Mouse (Mus musculus): Measurements from ENCODE around the gene Reln. TPM values are rescaled to one million over a fixed set of nuclear protein-coding genes. Genes with fewer than 3 reads are reported as not detected.

The Reln gene
- total and polyA plus RNA-seq, 2 experiments, result 40.5 to 78.3 TPM

DNA sequence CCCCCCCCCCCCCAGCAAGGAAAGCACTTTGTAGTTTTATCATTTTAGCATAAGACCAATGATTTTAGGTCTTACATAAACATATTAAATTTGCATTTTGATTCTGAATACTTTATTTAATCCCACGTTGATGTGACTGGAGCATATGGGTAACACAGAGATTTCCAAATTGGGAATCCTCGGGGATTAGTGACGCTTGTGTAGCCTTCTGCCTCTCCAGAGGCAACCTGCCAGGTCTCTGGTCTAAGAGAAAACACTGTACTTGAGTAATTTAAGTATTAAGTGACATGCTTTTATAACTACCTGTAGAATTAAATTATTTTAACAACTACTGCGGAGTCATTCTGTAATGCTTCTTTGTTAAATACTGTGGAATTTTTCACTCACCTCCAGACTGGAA is 59.1 kb downstream of the Reln start:
- 82% methylated on average over 4 of the region's 4 CpGs for WGBS

DNA sequence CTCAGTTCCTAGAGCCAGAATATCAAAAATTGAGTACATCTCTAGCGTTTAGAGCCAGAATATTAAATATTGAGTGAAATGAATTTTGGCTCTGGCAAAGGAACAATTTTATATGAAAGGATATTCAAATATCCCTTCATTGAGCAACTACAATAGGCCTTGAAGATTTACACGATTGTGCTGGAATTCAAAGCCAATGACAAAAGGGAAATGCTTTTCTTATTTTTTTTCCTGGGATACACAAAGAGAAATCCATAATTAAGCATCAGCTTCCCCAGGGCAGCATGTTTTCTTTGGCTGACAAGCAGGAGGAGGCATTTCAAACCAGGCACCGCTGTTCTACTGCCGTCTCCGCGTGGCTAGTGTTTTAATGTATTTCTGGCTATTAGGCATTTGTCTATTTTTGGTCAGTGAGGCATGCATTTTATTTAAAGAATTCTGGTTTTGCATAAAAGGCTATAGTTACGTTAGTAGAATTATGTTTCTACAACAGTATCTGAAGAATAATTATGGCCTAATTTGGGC is 62.3 kb downstream of the Reln start:
- TF ChIP-seq CTCF (IDR thresholded peaks at IDR 0.05; ENCODE audit: low read depth, low read length), result no peak
- TF ChIP-seq POLR2A (IDR thresholded peaks at IDR 0.05; ENCODE audit: extremely low read depth, insufficient read depth, low read length), result no peak
- no peak overlapping the region for H3K9ac ChIP-seq (ENCODE audit: low read depth, low read length)
- H3K27ac ChIP-seq (replicated peaks; ENCODE audit: insufficient read depth, low read depth, low read length), result no peak overlapping the region
- H3K36me3 ChIP-seq (ENCODE audit: control insufficient read depth, insufficient read depth, low read length), result no peaks in the 10 kb centered on the region
- no peaks in the 10 kb centered on the region for H3K4me1 ChIP-seq (ENCODE audit: control insufficient read depth, insufficient read depth, low read length)
- H3K4me3 ChIP-seq (ENCODE audit: insufficient read depth, low read depth, low read length), result no peak overlapping the region
- no peak for DNase-seq (ENCODE audit: extremely low read depth, low read depth, low spot score)
- H3K79me2 ChIP-seq (ENCODE audit: control insufficient read depth, insufficient read depth, low read length), result no peaks in the 10 kb centered on the region
- no peaks in the 10 kb centered on the region for H3K27me3 ChIP-seq (ENCODE audit: control insufficient read depth, insufficient read depth, low read length)
- WGBS, result 83% methylated on average over 7 of the region's 7 CpGs

More for the DNA sequence above, 59.1 kb downstream of the Reln start:
- H3K4me1 ChIP-seq (ENCODE audit: control insufficient read depth, insufficient read depth, low read length), result no peaks in the 10 kb centered on the region
- no peak overlapping the region for H3K4me3 ChIP-seq (ENCODE audit: insufficient read depth, low read depth, low read length)
- DNase-seq (ENCODE audit: extremely low read depth, low read depth, low spot score), result no peak
- no peaks in the 10 kb centered on the region for H3K27me3 ChIP-seq (ENCODE audit: control insufficient read depth, insufficient read depth, low read length)
- H3K9ac ChIP-seq (ENCODE audit: low read depth, low read length), result no peak overlapping the region
- TF ChIP-seq CTCF (IDR thresholded peaks at IDR 0.05; ENCODE audit: low read depth, low read length) (no peak), POLR2A (IDR thresholded peaks at IDR 0.05; ENCODE audit: extremely low read depth, insufficient read depth, low read length) (no peak)
- no peaks in the 10 kb centered on the region for H3K79me2 ChIP-seq (ENCODE audit: control insufficient read depth, insufficient read depth, low read length)
- no peaks in the 10 kb centered on the region for H3K36me3 ChIP-seq (ENCODE audit: control insufficient read depth, insufficient read depth, low read length)
- no peak overlapping the region for H3K27ac ChIP-seq (replicated peaks; ENCODE audit: insufficient read depth, low read depth, low read length)

DNA sequence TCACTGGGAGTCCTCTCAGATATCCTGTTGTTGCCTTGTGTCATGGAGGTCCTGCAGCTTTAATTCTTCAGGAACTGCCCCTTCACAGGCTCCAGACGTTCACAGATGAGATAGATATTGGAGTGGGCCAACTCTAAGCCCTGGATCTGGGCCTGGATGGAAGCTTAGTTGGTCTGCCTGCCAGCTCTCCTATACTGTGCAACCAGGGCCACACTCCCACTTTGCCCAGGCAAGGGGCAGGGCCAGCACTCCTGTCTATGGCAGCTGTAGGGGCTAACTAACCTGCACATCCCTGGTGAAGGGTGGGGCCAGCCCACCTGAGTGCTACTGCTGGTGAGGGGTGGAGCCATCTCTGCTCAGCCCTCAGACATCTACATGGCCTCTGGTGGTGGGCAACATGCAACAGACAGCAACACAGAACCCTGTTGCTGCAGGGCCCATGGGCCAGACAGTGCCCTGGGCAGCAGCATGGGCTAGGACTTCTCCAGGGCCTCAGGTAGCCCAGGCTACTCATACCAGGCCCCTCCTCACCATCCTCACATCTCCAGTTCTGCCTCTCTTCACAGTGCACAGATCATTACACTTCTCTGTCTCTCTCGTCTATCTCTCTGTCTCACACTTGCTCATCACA is 63.9 kb downstream of the Reln start:
- H3K27me3 ChIP-seq (ENCODE audit: control insufficient read depth, insufficient read depth, low read length), result no peaks in the 10 kb centered on the region
- H3K27ac ChIP-seq (replicated peaks; ENCODE audit: insufficient read depth, low read depth, low read length), result no peak overlapping the region
- H3K9ac ChIP-seq (ENCODE audit: low read depth, low read length), result no peak overlapping the region
- 78% methylated on average over 2 of the region's 2 CpGs for WGBS
- no peaks in the 10 kb centered on the region for H3K36me3 ChIP-seq (ENCODE audit: control insufficient read depth, insufficient read depth, low read length)
- no peaks in the 10 kb centered on the region for H3K4me1 ChIP-seq (ENCODE audit: control insufficient read depth, insufficient read depth, low read length)
- H3K79me2 ChIP-seq (ENCODE audit: control insufficient read depth, insufficient read depth, low read length), result no peaks in the 10 kb centered on the region
- DNase-seq (ENCODE audit: extremely low read depth, low read depth, low spot score), result no peak
- H3K4me3 ChIP-seq (ENCODE audit: insufficient read depth, low read depth, low read length), result no peak overlapping the region
- TF ChIP-seq POLR2A (IDR thresholded peaks at IDR 0.05; ENCODE audit: extremely low read depth, insufficient read depth, low read length) (no peak), CTCF (IDR thresholded peaks at IDR 0.05; ENCODE audit: low read depth, low read length) (no peak)

DNA sequence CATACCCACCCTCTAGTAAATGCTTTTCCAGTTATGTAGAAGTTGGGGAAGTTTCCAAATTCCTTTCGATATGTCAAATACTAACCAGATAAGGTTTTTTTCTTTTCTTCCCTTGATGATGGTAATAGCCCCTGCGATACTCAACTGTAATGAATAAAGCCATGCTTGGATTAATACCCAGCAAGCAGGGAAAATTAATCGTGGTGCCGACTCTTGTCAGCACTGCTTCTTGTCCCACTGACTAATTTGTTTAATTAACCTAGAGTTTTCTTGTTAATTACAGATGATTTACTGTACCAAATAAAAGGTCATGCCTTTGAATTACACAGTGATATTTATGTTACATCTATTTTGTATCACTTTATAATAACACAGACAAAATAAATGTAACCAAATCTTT is 65.3 kb downstream of the Reln start:
- H3K4me1 ChIP-seq (ENCODE audit: control insufficient read depth, insufficient read depth, low read length), result no peaks in the 10 kb centered on the region
- WGBS, result 89% methylated on average over 4 of the region's 4 CpGs
- no peaks in the 10 kb centered on the region for H3K79me2 ChIP-seq (ENCODE audit: control insufficient read depth, insufficient read depth, low read length)

DNA sequence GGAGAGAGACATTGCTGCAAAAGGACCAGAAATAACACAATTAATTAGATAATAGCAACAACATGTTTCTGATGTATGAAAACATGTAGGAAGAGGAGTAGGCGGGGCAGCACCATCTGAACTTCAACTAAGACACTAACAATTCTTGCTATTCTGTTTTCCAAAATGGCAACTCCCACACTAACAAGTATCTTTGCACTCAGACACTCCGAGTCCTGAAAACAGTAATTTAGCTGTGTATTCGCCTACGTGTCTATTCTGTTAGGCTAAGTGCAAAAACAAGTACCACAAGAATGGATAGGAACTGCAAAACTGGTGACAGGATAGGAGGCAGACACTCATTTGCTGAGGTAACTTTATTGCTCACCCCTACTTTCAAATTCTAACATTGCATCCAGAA is 70.4 kb downstream of the Reln start:
- Histone ChIP-seq H3K4me3 (ENCODE audit: insufficient read depth, low read depth, low read length) (no peak overlapping the region), H3K27ac (replicated peaks; ENCODE audit: insufficient read depth, low read depth, low read length) (no peak overlapping the region), H3K4me1 (ENCODE audit: control insufficient read depth, insufficient read depth, low read length) (no peaks in the 10 kb centered on the region), H3K79me2 (ENCODE audit: control insufficient read depth, insufficient read depth, low read length) (no peaks in the 10 kb centered on the region), H3K36me3 (ENCODE audit: control insufficient read depth, insufficient read depth, low read length) (no peaks in the 10 kb centered on the region), H3K27me3 (ENCODE audit: control insufficient read depth, insufficient read depth, low read length) (no peaks in the 10 kb centered on the region), H3K9ac (ENCODE audit: low read depth, low read length) (no peak overlapping the region)
- WGBS, result 96% methylated on average over 4 of the region's 4 CpGs
- no peak for DNase-seq (ENCODE audit: extremely low read depth, low read depth, low spot score)
- no peak for TF ChIP-seq CTCF (IDR thresholded peaks at IDR 0.05; ENCODE audit: low read depth, low read length)
- no peak for TF ChIP-seq POLR2A (IDR thresholded peaks at IDR 0.05; ENCODE audit: extremely low read depth, insufficient read depth, low read length)

More for the DNA sequence above, 65.3 kb downstream of the Reln start:
- TF ChIP-seq POLR2A (IDR thresholded peaks at IDR 0.05; ENCODE audit: extremely low read depth, insufficient read depth, low read length), result no peak
- TF ChIP-seq CTCF (IDR thresholded peaks at IDR 0.05; ENCODE audit: low read depth, low read length), result no peak
- no peaks in the 10 kb centered on the region for H3K36me3 ChIP-seq (ENCODE audit: control insufficient read depth, insufficient read depth, low read length)
- no peak for DNase-seq (ENCODE audit: extremely low read depth, low read depth, low spot score)
- H3K9ac ChIP-seq (ENCODE audit: low read depth, low read length), result no peak overlapping the region
- no peaks in the 10 kb centered on the region for H3K27me3 ChIP-seq (ENCODE audit: control insufficient read depth, insufficient read depth, low read length)
- H3K4me3 ChIP-seq (ENCODE audit: insufficient read depth, low read depth, low read length), result no peak overlapping the region
- H3K27ac ChIP-seq (replicated peaks; ENCODE audit: insufficient read depth, low read depth, low read length), result no peak overlapping the region

Data from liver, adult 2 months (tissue).